Mouse (Mus musculus) neural tube, embryonic 13.5 days (tissue): Measurements from ENCODE around the gene Dab1. TPM values are rescaled to one million over a fixed set of nuclear protein-coding genes. Genes with fewer than 3 reads are reported as not detected.

ENCODE experiments used
- ATAC-seq: fragments of 200-750 bp; cut with Nextera tagmentation; 2 replicates; pipeline ENCODE4 v1.8.0; 2017; ENCODE audit warnings: low read depth, mild to moderate bottlenecking, moderate TSS enrichment, moderate library complexity
- H3K27ac ChIP-seq: fragments of 300-500 bp; sonication (generic); replicated peaks from 2 replicates; pipeline ENCODE4 v1.5.1; 2015; ENCODE audit warnings: moderate library complexity, mild to moderate bottlenecking, inconsistent platforms
- H3K27me3 ChIP-seq: fragments of 300-500 bp; sonication (generic); 2 replicates; pipeline ENCODE4 v1.6.1; 2015; ENCODE audit warnings: mild to moderate bottlenecking, inconsistent platforms
- H3K36me3 ChIP-seq: fragments of 300-500 bp; sonication (generic); 2 replicates; pipeline ENCODE4 v1.6.1; 2015; ENCODE audit warnings: mild to moderate bottlenecking, inconsistent platforms
- H3K4me1 ChIP-seq: fragments of 300-500 bp; sonication (generic); replicated peaks from 2 replicates; pipeline ENCODE4 v1.6.1; 2015; ENCODE audit warnings: inconsistent platforms
- H3K4me2 ChIP-seq: fragments of 300-500 bp; sonication (generic); 2 replicates; pipeline ENCODE4 v1.6.1; 2015; ENCODE audit warnings: inconsistent platforms, mild to moderate bottlenecking, moderate library complexity
- H3K4me3 ChIP-seq: fragments of 300-500 bp; sonication (generic); 2 replicates; pipeline ENCODE4 v1.5.1; 2015; ENCODE audit warnings: mild to moderate bottlenecking, inconsistent platforms
- H3K9ac ChIP-seq: fragments of 300-500 bp; sonication (generic); 2 replicates; pipeline ENCODE4 v1.6.1; 2015; ENCODE audit warnings: moderate library complexity, mild to moderate bottlenecking, inconsistent platforms
- H3K9me3 ChIP-seq: fragments of 300-500 bp; sonication (generic); 2 replicates; pipeline ENCODE4 v1.6.1; 2016; ENCODE audit warnings: inconsistent platforms
- WGBS: fragments of 180-500 bp; shearing (Covaris S2); methylation state at CpG from one replicate; pipeline ENCODE4 v1.1.7; 2015; 5-methylcytosine and 5-hydroxymethylcytosine counted together
- polyA plus RNA-seq: library from polyadenylated mRNA; unstranded; fragments of >200 nt; fragmentation: Nextera tagmentation; extraction: Ambion mirVana; gene quantifications from 2 replicates; pipeline ENCODE4 v1.2.1, GENCODE M21; 2015

Gene Dab1
- polyA plus RNA-seq, 1 experiment from 2014 or later: 46.6 TPM

- Histone ChIP-seq H3K9me3 (no peaks in the 10 kb centered on the region), H3K27me3 (no peaks in the 10 kb centered on the region), H3K27ac (no peak overlapping the region), H3K36me3 (no peaks in the 10 kb centered on the region), H3K4me2 (no peak overlapping the region), H3K4me3 (no peak overlapping the region), H3K4me1 (0 out of 2 replicates have a peak, but pooled peaks cover 8% of the 10 kb centered on the region), H3K9ac (no peak overlapping the region)
- WGBS: 95% methylated on average over 12 of the region's 12 CpGs
- ATAC-seq: no peak
Measured at GRCm38 (mm10) chr4:104420983-104421680, 802.0 kb downstream of the Dab1 start.

- Histone ChIP-seq H3K4me3 (no peak overlapping the region), H3K27me3 (no peaks in the 10 kb centered on the region), H3K36me3 (no peaks in the 10 kb centered on the region), H3K9me3 (no peaks in the 10 kb centered on the region), H3K9ac (no peak overlapping the region), H3K4me2 (no peak overlapping the region), H3K27ac (no peak overlapping the region), H3K4me1 (peaks cover 19% of the 10 kb centered on the region)
- no peak for ATAC-seq
- 91% methylated on average over 7 of the region's 7 CpGs for WGBS
Measured at GRCm38 (mm10) chr4:104429127-104429526, 810.0 kb downstream of the Dab1 start.

DNA sequence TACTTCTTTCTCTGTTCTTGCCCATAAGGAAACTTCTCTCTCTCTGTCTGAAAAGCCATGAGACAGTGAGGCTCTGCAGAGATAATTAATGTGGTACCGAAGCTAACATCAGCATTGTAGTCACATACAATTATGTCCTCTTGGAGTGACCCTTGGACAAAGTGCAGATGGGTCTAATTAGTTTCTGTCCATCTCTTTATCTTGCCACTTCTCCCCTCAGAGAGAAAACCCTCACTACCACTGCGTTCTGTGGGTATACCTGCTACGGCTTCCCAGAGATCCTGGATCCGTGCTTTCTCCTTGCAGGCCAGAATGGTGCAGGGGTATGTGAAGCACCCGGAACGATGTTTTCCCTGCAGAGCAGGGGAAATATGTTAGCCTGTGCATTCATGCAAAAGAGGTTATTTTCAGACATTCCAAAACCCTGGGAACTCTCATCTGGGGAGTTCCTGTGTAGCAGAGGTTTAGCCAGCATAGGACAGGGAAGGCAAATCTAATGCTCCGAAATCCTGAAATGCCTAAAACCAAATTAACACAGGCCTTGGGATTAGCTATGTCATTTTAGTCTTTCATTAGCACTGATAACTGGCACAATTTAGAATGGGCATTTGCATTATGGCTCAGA, 812.2 kb downstream of the Dab1 start:
- 67% methylated on average over 7 of the region's 7 CpGs for WGBS
- no peaks in the 10 kb centered on the region for H3K27me3 ChIP-seq
- no peak overlapping the region for H3K4me3 ChIP-seq
- no peak overlapping the region for H3K4me2 ChIP-seq
- peaks cover 19% of the 10 kb centered on the region for H3K4me1 ChIP-seq
- H3K9me3 ChIP-seq: no peaks in the 10 kb centered on the region
- no peak overlapping the region for H3K9ac ChIP-seq
- no peaks in the 10 kb centered on the region for H3K36me3 ChIP-seq
- no peak overlapping the region for H3K27ac ChIP-seq
- ATAC-seq: no peak

DNA sequence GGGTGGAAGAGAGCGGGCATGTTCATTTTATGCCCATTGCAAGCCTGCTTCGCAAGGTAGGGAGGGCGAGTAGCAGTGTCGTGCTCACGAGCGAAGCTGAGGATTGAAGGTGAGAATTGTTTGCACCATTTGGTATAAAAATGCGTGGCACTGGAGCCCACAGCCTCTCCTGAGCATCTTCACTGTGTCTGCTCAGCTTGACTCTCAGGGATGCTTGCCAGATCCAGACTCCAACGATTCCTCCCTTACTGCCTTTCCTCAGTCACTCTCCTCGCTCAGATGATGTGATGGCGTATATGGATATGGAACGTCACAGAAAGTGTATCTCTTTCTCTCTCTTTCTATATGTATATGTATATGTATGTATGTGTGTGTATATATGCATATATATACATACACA, 813.0 kb downstream of the Dab1 start:
- WGBS: 89% methylated on average over 11 of the region's 11 CpGs
- Histone ChIP-seq H3K9me3 (no peaks in the 10 kb centered on the region), H3K4me1 (peaks cover 19% of the 10 kb centered on the region), H3K27me3 (no peaks in the 10 kb centered on the region), H3K4me3 (no peak overlapping the region), H3K36me3 (no peaks in the 10 kb centered on the region), H3K9ac (no peak overlapping the region), H3K4me2 (no peak overlapping the region), H3K27ac (no peak overlapping the region)
- ATAC-seq: no peak

GRCm38 (mm10) chr4:104435736-104436135, 816.6 kb downstream of the Dab1 start:
- no peak overlapping the region for H3K9ac ChIP-seq
- peaks cover 32% of the 10 kb centered on the region for H3K4me1 ChIP-seq
- no peak overlapping the region for H3K4me3 ChIP-seq
- H3K36me3 ChIP-seq: no peaks in the 10 kb centered on the region
- H3K4me2 ChIP-seq: no peak overlapping the region
- 88% methylated on average over 5 of the region's 5 CpGs for WGBS
- ATAC-seq: no peak
- no peaks in the 10 kb centered on the region for H3K27me3 ChIP-seq
- no peaks in the 10 kb centered on the region for H3K9me3 ChIP-seq
- H3K27ac ChIP-seq: no peak overlapping the region

DNA sequence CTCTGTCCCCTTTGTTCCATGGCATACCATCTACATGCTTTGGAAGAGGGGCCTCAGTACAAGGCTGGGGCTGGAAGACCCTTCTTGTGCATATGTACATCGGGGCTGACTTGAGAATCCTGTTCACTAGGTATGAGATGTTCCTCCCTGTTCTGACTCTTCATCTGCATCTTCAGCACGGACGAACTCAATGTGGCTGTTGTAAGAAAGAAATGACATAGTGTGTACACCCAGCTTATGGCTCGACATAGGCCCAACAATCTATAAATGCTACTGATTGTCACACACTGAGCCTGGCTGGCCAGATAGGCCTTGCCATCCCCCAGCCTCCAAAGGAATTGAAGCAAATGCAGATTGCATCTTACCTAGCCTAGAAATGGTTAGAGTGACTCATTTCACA, 817.3 kb downstream of the Dab1 start:
- 95% methylated on average over 4 of the region's 4 CpGs for WGBS
- no peak for ATAC-seq
- Histone ChIP-seq H3K9ac (no peak overlapping the region), H3K4me3 (no peak overlapping the region), H3K27ac (no peak overlapping the region), H3K36me3 (no peaks in the 10 kb centered on the region), H3K27me3 (no peaks in the 10 kb centered on the region), H3K4me2 (no peak overlapping the region), H3K9me3 (no peaks in the 10 kb centered on the region), H3K4me1 (peaks cover 29% of the 10 kb centered on the region)

DNA sequence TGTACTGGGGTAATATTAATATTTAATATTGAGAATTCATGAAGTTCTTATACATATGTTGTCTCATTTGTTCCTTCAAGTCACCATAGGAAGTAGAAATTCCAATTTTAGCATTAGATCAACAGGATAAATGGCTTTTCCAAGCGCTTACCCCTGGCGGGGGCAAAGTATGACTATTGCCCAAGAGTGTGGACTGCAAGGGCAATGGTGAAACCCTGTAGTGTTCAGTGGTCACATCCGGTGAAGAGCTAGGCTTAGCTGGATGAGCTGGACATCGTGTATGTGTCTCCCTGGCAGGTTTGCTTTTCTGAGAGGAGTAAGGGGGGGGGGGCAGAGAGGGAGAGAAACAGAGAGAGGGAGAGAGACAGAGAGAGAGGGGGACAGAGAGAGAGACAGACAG, 819.6 kb downstream of the Dab1 start:
- H3K27me3 ChIP-seq: no peaks in the 10 kb centered on the region
- H3K4me1 ChIP-seq: peaks cover 39% of the 10 kb centered on the region
- ATAC-seq: no peak
- no peak overlapping the region for H3K4me2 ChIP-seq
- no peak overlapping the region for H3K9ac ChIP-seq
- no peak overlapping the region for H3K4me3 ChIP-seq
- WGBS: 96% methylated on average over 4 of the region's 4 CpGs
- no peaks in the 10 kb centered on the region for H3K9me3 ChIP-seq
- H3K27ac ChIP-seq: no peak overlapping the region
- H3K36me3 ChIP-seq: no peaks in the 10 kb centered on the region

DNA sequence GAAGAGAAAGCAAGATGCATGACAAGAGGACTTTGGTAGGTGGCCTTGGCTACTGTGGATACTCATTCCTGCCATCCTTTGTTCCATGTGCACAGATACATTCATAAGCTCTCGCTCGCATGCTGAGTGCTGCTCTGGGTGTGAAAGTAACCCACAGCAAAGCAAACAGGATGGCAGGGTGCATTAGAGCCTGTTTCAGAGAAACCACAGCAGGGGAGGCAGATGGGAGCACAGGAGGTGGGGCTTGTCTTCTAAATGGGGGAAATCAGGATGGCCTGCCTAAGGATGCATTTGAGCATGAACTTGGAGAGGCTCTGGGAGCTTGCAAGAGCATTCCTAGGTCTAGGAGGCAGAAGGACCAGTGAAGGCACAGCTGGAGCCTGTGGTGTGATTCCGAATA, 820.5 kb downstream of the Dab1 start:
- no peak overlapping the region for H3K4me2 ChIP-seq
- no peaks in the 10 kb centered on the region for H3K27me3 ChIP-seq
- H3K36me3 ChIP-seq: no peaks in the 10 kb centered on the region
- no peaks in the 10 kb centered on the region for H3K9me3 ChIP-seq
- no peak overlapping the region for H3K27ac ChIP-seq
- WGBS: 74% methylated on average over 3 of the region's 3 CpGs
- H3K4me3 ChIP-seq: no peak overlapping the region
- ATAC-seq: no peak
- peaks cover 43% of the 10 kb centered on the region for H3K4me1 ChIP-seq
- no peak overlapping the region for H3K9ac ChIP-seq

- Histone ChIP-seq H3K4me3 (no peak overlapping the region), H3K4me2 (no peak overlapping the region), H3K27me3 (no peaks in the 10 kb centered on the region), H3K4me1 (peaks cover 48% of the 10 kb centered on the region), H3K36me3 (no peaks in the 10 kb centered on the region), H3K27ac (peak overlapping the region; percentile 49), H3K9me3 (no peaks in the 10 kb centered on the region), H3K9ac (no peak overlapping the region)
- 42% methylated on average over 10 of the region's 10 CpGs for WGBS
- ATAC-seq: peak; percentile 88
Measured at GRCm38 (mm10) chr4:104442925-104443747, 824.0 kb downstream of the Dab1 start.

DNA sequence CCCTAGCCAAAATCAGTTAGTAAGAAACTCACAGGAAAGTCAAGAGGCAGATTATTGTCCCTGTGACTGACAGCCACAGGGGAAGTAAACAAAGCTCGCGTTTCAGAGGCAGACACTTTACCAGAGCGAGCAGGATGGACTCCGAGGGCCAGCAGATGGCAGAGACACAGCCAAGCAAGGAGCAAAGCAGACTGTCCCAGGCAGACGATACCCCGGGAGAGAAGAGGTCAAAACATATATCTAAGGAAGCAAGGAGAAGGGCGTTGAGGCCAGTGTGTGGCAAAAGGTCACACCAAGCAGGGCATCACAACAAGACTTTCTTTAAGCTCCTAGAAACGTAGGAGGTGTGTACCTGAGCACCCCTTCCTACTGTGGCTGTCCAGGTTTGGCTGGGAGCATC, 824.6 kb downstream of the Dab1 start:
- no peak for ATAC-seq
- H3K9me3 ChIP-seq: no peaks in the 10 kb centered on the region
- no peak overlapping the region for H3K4me3 ChIP-seq
- no peak overlapping the region for H3K9ac ChIP-seq
- H3K4me1 ChIP-seq: peaks cover 48% of the 10 kb centered on the region
- H3K27me3 ChIP-seq: no peaks in the 10 kb centered on the region
- no peaks in the 10 kb centered on the region for H3K36me3 ChIP-seq
- H3K4me2 ChIP-seq: no peak overlapping the region
- H3K27ac ChIP-seq: peak overlapping the region; percentile 49; the same call in 1 of the 2 replicates
- WGBS: 40% methylated on average over 8 of the region's 8 CpGs

DNA sequence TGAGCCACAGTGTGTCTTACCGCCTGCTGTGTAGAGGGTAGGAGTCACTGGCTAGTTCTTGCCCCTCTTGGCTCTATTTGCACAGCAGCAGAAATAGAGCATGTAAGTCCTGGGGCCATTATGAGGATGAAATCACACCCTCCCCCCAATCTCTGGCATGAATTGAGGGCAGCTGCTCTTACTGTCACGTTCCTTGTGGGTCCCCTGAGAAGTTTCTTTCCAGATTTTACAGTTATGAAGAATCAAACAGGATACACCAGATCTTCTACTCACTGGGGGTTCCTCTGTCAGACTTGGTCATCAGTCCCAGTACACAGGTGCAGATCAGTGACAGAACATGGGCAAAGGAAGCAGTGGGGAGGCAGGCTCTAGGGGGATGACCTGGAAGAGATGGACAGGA, 825.8 kb downstream of the Dab1 start:
- WGBS: 51% methylated on average over 2 of the region's 2 CpGs
- Histone ChIP-seq H3K27me3 (no peaks in the 10 kb centered on the region), H3K4me3 (no peak overlapping the region), H3K27ac (no peak overlapping the region), H3K9ac (no peak overlapping the region), H3K9me3 (no peaks in the 10 kb centered on the region), H3K4me1 (peaks cover 43% of the 10 kb centered on the region), H3K4me2 (no peak overlapping the region), H3K36me3 (no peaks in the 10 kb centered on the region)
- ATAC-seq: no peak

DNA sequence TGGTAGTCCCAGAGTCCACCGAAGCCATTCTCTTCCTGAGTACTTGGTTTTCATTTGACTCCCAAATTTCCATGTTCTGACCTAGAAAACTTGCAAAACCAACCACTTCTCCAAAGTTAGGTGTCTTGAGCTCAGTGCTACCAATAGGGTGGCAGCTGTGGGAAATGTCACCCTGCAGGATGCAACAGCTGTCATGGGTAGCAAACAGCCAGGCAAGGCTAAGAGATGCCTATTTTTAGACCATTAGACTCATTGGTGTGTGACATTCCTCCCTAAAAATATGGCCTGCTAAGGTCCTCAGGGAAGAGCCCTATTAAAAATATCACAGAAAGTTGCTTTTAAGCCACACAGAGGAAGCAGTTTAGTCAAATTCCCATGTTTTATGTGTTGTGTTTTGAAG, 829.0 kb downstream of the Dab1 start:
- Histone ChIP-seq H3K4me1 (peaks cover 50% of the 10 kb centered on the region), H3K4me3 (no peak overlapping the region), H3K9ac (no peak overlapping the region), H3K4me2 (no peak overlapping the region), H3K36me3 (no peaks in the 10 kb centered on the region), H3K9me3 (no peaks in the 10 kb centered on the region), H3K27me3 (no peaks in the 10 kb centered on the region), H3K27ac (no peak overlapping the region)
- no peak for ATAC-seq
- WGBS: 95% methylated on average over 1 of the region's 1 CpGs
